Mouse (Mus musculus) MEL (cell line): ENCODE measurements around the gene Rab7b. TPM values are rescaled to one million over a fixed set of nuclear protein-coding genes. Genes with fewer than 3 reads are reported as not detected.

Source experiments
- DNase-seq: peaks from one replicate; pipeline ENCODE4 v3.0.0; 2011; ENCODE audit warnings: low read depth, low spot score
- H3K27ac ChIP-seq: 2 replicates; pipeline ENCODE4 v1.5.1; 2012; ENCODE audit warnings: low read depth, mild to moderate bottlenecking, control low read depth, low read length, moderate library complexity; ENCODE audit not compliant: control insufficient read depth
- H3K27me3 ChIP-seq, 2 experiments: fragments of 150-350 bp in 1 of 2; sonication (generic) in 1 of 2; 2 replicates each; pipeline ENCODE4 v1.6.1; 2012; ENCODE audit warnings: low read length in 2 of 2, mild to moderate bottlenecking in 2 of 2, improper control_type of control experiment in 1 of 2, moderate library complexity in 1 of 2; ENCODE audit not compliant: insufficient read depth in 2 of 2, control insufficient read depth in 1 of 2
- H3K36me3 ChIP-seq, 2 experiments: 2 replicates each; pipeline ENCODE4 v1.6.1; 2012 to 2014; ENCODE audit warnings: low read length in 2 of 2, improper control_type of control experiment in 1 of 2, inconsistent platforms in 1 of 2, mild to moderate bottlenecking in 1 of 2; ENCODE audit not compliant: insufficient read depth in 2 of 2, control insufficient read depth in 1 of 2
- H3K4me1 ChIP-seq, 2 experiments: fragments of 150-350 bp in 1 of 2; sonication (generic) in 1 of 2; 2 replicates each; pipeline ENCODE4 v1.6.1; 2012; ENCODE audit warnings: low read length in 2 of 2, improper control_type of control experiment in 1 of 2, mild to moderate bottlenecking in 1 of 2; ENCODE audit not compliant: insufficient read depth in 2 of 2, control insufficient read depth in 1 of 2
- H3K4me3 ChIP-seq, 2 experiments: fragments of 150-350 bp in 1 of 2; sonication (generic) in 1 of 2; 2 replicates each; pipeline ENCODE4 v1.5.1; 2012; ENCODE audit warnings: low read depth in 2 of 2, low read length in 2 of 2, mild to moderate bottlenecking in 2 of 2, moderate library complexity in 2 of 2, control low read depth in 1 of 2, improper control_type of control experiment in 1 of 2; ENCODE audit not compliant: control insufficient read depth in 1 of 2, insufficient read depth in 1 of 2
- H3K79me2 ChIP-seq: 2 replicates; pipeline ENCODE4 v1.6.1; 2012; ENCODE audit warnings: mild to moderate bottlenecking, low read length, moderate library complexity; ENCODE audit not compliant: control insufficient read depth, poor library complexity, insufficient read depth
- H3K9ac ChIP-seq: 2 replicates; pipeline ENCODE4 v1.6.1; 2012; ENCODE audit warnings: low read depth, mild to moderate bottlenecking, control low read depth, low read length, moderate library complexity; ENCODE audit not compliant: control insufficient read depth, poor library complexity, severe bottlenecking
- H3K9me3 ChIP-seq: fragments of 150-350 bp; sonication (generic); replicated peaks from 2 replicates; pipeline ENCODE4 v1.6.1; 2012; ENCODE audit warnings: mild to moderate bottlenecking, low read length, improper control_type of control experiment, moderate library complexity; ENCODE audit not compliant: insufficient read depth
- BHLHE40 ChIP-seq: IDR thresholded peaks from 2 replicates; pipeline ENCODE4 v1.6.1; 2012; ENCODE audit warnings: low read depth, mild to moderate bottlenecking, inconsistent platforms, low read length, improper control_type of control experiment, borderline replicate concordance
- CHD1 ChIP-seq: IDR thresholded peaks from 2 replicates; pipeline ENCODE4 v1.6.1; 2012; ENCODE audit warnings: low read depth, mild to moderate bottlenecking, inconsistent platforms, low read length, improper control_type of control experiment
- CHD2 ChIP-seq: IDR thresholded peaks from 2 replicates; pipeline ENCODE4 v1.6.1; 2011; ENCODE audit warnings: low read length, improper control_type of control experiment
- CTCF ChIP-seq, 3 experiments: IDR thresholded peaks in 2 of 3; conservative IDR thresholded peaks in 1 of 3; 2 replicates each; pipeline ENCODE4 v1.5.1; 2011 to 2012; ENCODE audit warnings: low read length in 3 of 3, low read depth in 2 of 3, mild to moderate bottlenecking in 2 of 3, improper control_type of control experiment in 1 of 3, inconsistent platforms in 1 of 3, mixed read lengths in 1 of 3, moderate library complexity in 1 of 3; ENCODE audit not compliant: control insufficient read depth in 1 of 3, insufficient read depth in 1 of 3, poor library complexity in 1 of 3, severe bottlenecking in 1 of 3
- E2F4 ChIP-seq: IDR thresholded peaks from 2 replicates; pipeline ENCODE4 v1.6.1; 2011; ENCODE audit warnings: low read depth, low read length, improper control_type of control experiment, borderline replicate concordance
- ELF1 ChIP-seq: IDR thresholded peaks from 2 replicates; pipeline ENCODE4 v1.6.1; 2014; ENCODE audit warnings: low read depth, mild to moderate bottlenecking, inconsistent platforms, low read length, improper control_type of control experiment, moderate library complexity
- ETS1 ChIP-seq: IDR thresholded peaks from 2 replicates; pipeline ENCODE4 v1.6.1; 2012; ENCODE audit warnings: low read depth, mild to moderate bottlenecking, inconsistent platforms, low read length, improper control_type of control experiment, moderate library complexity
- GABPA ChIP-seq: IDR thresholded peaks from 2 replicates; pipeline ENCODE4 v1.6.1; 2012; ENCODE audit warnings: low read depth, mild to moderate bottlenecking, inconsistent platforms, low read length, improper control_type of control experiment, moderate library complexity
- HCFC1 ChIP-seq: IDR thresholded peaks from 2 replicates; pipeline ENCODE4 v1.6.1; 2012; ENCODE audit warnings: low read depth, mild to moderate bottlenecking, inconsistent platforms, low read length, improper control_type of control experiment, moderate library complexity
- MAFK ChIP-seq: IDR thresholded peaks from 2 replicates; pipeline ENCODE4 v1.6.1; 2011; ENCODE audit warnings: low read depth, mild to moderate bottlenecking, low read length, improper control_type of control experiment, borderline replicate concordance
- MXI1 ChIP-seq: IDR thresholded peaks from 2 replicates; pipeline ENCODE4 v1.6.1; 2011; ENCODE audit warnings: mild to moderate bottlenecking, low read depth, low read length, improper control_type of control experiment
- MYB ChIP-seq: IDR thresholded peaks from 2 replicates; pipeline ENCODE4 v1.6.1; 2011; ENCODE audit warnings: mild to moderate bottlenecking, low read depth, low read length, improper control_type of control experiment
- MYC ChIP-seq: IDR thresholded peaks from 2 replicates; pipeline ENCODE4 v1.6.1; 2011; ENCODE audit warnings: low read depth, mild to moderate bottlenecking, low read length, improper control_type of control experiment, moderate library complexity
- NRF1 ChIP-seq: IDR thresholded peaks from 2 replicates; pipeline ENCODE4 v1.6.1; 2014; ENCODE audit warnings: low read depth, mild to moderate bottlenecking, inconsistent platforms, low read length, improper control_type of control experiment, moderate library complexity; ENCODE audit not compliant: poor library complexity, insufficient read depth, severe bottlenecking
- POLR2A ChIP-seq, 2 experiments: IDR thresholded peaks; 2 replicates each; pipeline ENCODE4 v1.6.1; 2011 to 2012; ENCODE audit warnings: low read length in 2 of 2, mild to moderate bottlenecking in 2 of 2, control low read depth in 1 of 2, improper control_type of control experiment in 1 of 2, low read depth in 1 of 2, moderate library complexity in 1 of 2; ENCODE audit not compliant: control insufficient read depth in 1 of 2, insufficient read depth in 1 of 2, poor library complexity in 1 of 2
- POLR2AphosphoS2 ChIP-seq: IDR thresholded peaks from 2 replicates; pipeline ENCODE4 v1.6.1; 2011; ENCODE audit warnings: low read length, improper control_type of control experiment
- POLR2AphosphoS5 ChIP-seq: IDR thresholded peaks from 2 replicates; pipeline ENCODE4 v1.6.1; 2012; ENCODE audit warnings: low read depth, borderline replicate concordance, mild to moderate bottlenecking, inconsistent platforms, low read length, moderate library complexity, mixed read lengths
- RAD21 ChIP-seq: IDR thresholded peaks from 2 replicates; pipeline ENCODE4 v1.6.1; 2011; ENCODE audit warnings: mild to moderate bottlenecking, low read depth, low read length, improper control_type of control experiment
- SIN3A ChIP-seq: IDR thresholded peaks from 2 replicates; pipeline ENCODE4 v1.6.1; 2012; ENCODE audit warnings: low read length, improper control_type of control experiment, inconsistent platforms
- SMC3 ChIP-seq: IDR thresholded peaks from 2 replicates; pipeline ENCODE4 v1.6.1; 2011; ENCODE audit warnings: low read depth, low read length, improper control_type of control experiment
- TCF12 ChIP-seq: IDR thresholded peaks from 2 replicates; pipeline ENCODE4 v1.6.1; 2014; ENCODE audit warnings: low read depth, mild to moderate bottlenecking, inconsistent platforms, low read length, improper control_type of control experiment, moderate library complexity
- UBTF ChIP-seq: IDR thresholded peaks from 2 replicates; pipeline ENCODE4 v1.6.1; 2012; ENCODE audit warnings: low read depth, mild to moderate bottlenecking, inconsistent platforms, low read length, improper control_type of control experiment, moderate library complexity, borderline replicate concordance; ENCODE audit not compliant: insufficient read depth
- ZC3H11A ChIP-seq: IDR thresholded peaks from 2 replicates; pipeline ENCODE4 v1.6.1; 2012; ENCODE audit warnings: low read depth, mild to moderate bottlenecking, inconsistent platforms, low read length, improper control_type of control experiment
- polyA plus RNA-seq, 2 experiments: library from polyadenylated mRNA; stranded (reverse) in 1 of 2; unstranded in 1 of 2; fragments of >175 nt in 1 of 2; fragments of >200 nt in 1 of 2; gene quantifications; 2 replicates each; pipeline versions ENCODE4 v1.2.1 to v1.2.4; 2012; ENCODE audit warnings: low replicate concordance in 2 of 2, low read depth in 1 of 2; ENCODE audit not compliant: insufficient read length in 2 of 2, insufficient read depth in 1 of 2, missing spikeins in 1 of 2
- total RNA-seq: library from RNA; depleted of rRNA; stranded (reverse); fragments of 300-350 nt; gene quantifications from 2 replicates; pipeline ENCODE4 v1.2.3, GENCODE M21; 2012

Gene Rab7b
- total and polyA plus RNA-seq, 3 experiments, result 0.21 to 0.23 TPM; not detected in 1

DNA sequence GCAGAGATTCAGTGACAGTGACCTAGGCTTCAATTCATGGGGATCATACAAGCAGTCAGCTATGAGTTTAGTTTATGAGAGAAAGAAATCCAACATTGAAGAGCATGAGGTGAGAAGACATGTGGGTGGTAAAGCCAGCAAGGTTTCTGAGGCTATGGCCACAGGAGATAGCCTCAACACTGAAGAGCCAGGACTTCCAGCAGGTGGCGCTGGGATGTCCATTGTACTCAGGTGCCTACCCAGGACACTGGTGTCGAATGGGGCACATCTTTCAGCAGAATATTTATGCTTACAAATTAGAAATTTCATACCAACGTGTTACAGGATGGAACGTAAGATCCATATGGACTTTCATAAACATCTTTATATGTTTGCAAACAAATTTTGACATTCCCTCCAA, 19.8 kb downstream of the Rab7b start:
- peak; percentile 54 for DNase-seq
- Histone ChIP-seq H3K27me3 (no peaks in the 10 kb centered on the region; a peak in 1 of 4 replicates), H3K9ac (no peak overlapping the region), H3K27ac (no peak overlapping the region), H3K4me1 (no peaks in the 10 kb centered on the region), H3K36me3 (no peaks in the 10 kb centered on the region), H3K9me3 (no peaks in the 10 kb centered on the region), H3K79me2 (no peaks in the 10 kb centered on the region), H3K4me3 (no peak overlapping the region)
- TF ChIP-seq RAD21 (peak; percentile 53), SMC3 (peak; percentile 84), MYB (no peak), POLR2A (IDR thresholded peaks at IDR 0.05; ENCODE audit: control insufficient read depth in 1 of 2, insufficient read depth in 1 of 2, low read depth in 1 of 2, low read length in 2 of 2, poor library complexity in 1 of 2) (no peak), CTCF (IDR thresholded peaks at IDR 0.05 in 2 of 3, conservative IDR thresholded peaks at IDR 0.05 in 1 of 3; ENCODE audit: control insufficient read depth in 1 of 3, insufficient read depth in 1 of 3, low read depth in 2 of 3, low read length in 3 of 3, poor library complexity in 1 of 3, severe bottlenecking in 1 of 3) (peak; percentile 74 to 86 (median 80)), HCFC1 (no peak), ZC3H11A (peak; percentile 18; the same call in 1 of the 2 replicates)

DNA sequence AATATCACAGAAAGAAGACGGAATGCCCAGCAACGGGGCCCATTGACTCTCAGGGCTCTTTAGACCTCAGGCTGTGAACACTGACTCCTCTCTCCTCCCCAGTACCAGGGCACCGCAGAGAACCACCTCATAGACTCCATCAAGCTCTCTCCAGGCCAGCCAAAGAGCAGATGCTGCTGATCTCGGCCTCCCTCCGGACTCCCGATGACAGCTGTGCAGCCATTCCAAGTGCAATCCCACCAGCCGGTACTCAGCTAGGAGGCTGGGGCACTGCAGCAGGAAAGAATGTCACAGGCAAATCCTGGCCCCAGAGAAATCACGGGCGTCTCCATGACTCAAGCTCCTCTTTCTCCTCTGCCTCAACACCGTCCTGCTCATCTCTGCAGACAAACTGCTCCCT, 23.0 kb downstream of the Rab7b start:
- H3K27me3 ChIP-seq, result peaks cover 2 to 3% of the 10 kb centered on the region in 2 experiments; a peak in 3 of 4 replicates
- no peaks in the 10 kb centered on the region for H3K4me1 ChIP-seq
- TF ChIP-seq ELF1 (no peak), UBTF (no peak), CHD2 (no peak), BHLHE40 (no peak), MAFK (no peak), E2F4 (no peak), CHD1 (no peak), POLR2A (IDR thresholded peaks at IDR 0.05; ENCODE audit: control insufficient read depth in 1 of 2, insufficient read depth in 1 of 2, low read depth in 1 of 2, low read length in 2 of 2, poor library complexity in 1 of 2) (no peak)
- H3K79me2 ChIP-seq, result no peaks in the 10 kb centered on the region
- no peak overlapping the region for H3K9ac ChIP-seq
- H3K9me3 ChIP-seq, result no peaks in the 10 kb centered on the region
- H3K36me3 ChIP-seq, result no peaks in the 10 kb centered on the region
- no peak overlapping the region for H3K27ac ChIP-seq
- DNase-seq, result no peak
- no peak overlapping the region for H3K4me3 ChIP-seq

DNA sequence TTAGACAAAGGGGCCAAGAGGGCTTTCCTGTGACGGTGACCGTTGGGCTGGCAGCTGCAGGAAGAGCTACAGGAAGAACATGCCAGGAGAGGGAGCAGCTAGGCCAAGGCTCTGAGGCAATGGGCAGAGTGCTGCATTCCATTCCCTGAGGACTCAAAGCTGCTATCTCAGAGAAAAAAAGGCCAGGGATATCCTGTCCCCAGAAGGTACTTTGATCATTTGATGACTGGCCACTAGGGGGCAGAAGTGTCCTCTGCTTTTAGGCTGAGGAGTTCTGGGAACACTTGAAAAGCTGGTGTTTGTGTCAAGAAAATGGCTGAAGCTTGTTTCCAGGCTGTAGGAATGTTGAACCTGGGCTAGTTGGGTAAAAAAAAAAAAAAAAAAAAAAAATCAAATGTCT, 23.9 kb downstream of the Rab7b start:
- Histone ChIP-seq H3K9ac (no peak overlapping the region), H3K27me3 (peaks cover 2 to 3% of the 10 kb centered on the region in 2 experiments; a peak in 3 of 4 replicates), H3K9me3 (no peaks in the 10 kb centered on the region), H3K27ac (no peak overlapping the region), H3K4me3 (no peak overlapping the region), H3K79me2 (no peaks in the 10 kb centered on the region), H3K4me1 (no peaks in the 10 kb centered on the region), H3K36me3 (no peaks in the 10 kb centered on the region)
- DNase-seq, result peak; percentile 78
- TF ChIP-seq ZC3H11A (peak; percentile 72), BHLHE40 (no peak), POLR2A (IDR thresholded peaks at IDR 0.05; ENCODE audit: control insufficient read depth in 1 of 2, insufficient read depth in 1 of 2, low read depth in 1 of 2, low read length in 2 of 2, poor library complexity in 1 of 2) (no peak), CTCF (IDR thresholded peaks at IDR 0.05 in 2 of 3, conservative IDR thresholded peaks at IDR 0.05 in 1 of 3; ENCODE audit: control insufficient read depth in 1 of 3, insufficient read depth in 1 of 3, low read depth in 2 of 3, low read length in 3 of 3, poor library complexity in 1 of 3, severe bottlenecking in 1 of 3) (peak; percentile 74 to 80 (median 76)), RAD21 (peak; percentile 78), UBTF (no peak), NRF1 (no peak), CHD1 (no peak), CHD2 (no peak), GABPA (no peak), TCF12 (no peak), E2F4 (no peak), MYC (no peak), ETS1 (no peak), SIN3A (no peak), MXI1 (no peak), SMC3 (peak; percentile 85), POLR2AphosphoS2 (no peak), POLR2AphosphoS5 (no peak)
